Mouse (Mus musculus) hindbrain, postnatal 0 days (tissue): Measurements from ENCODE around the gene Ccdc170. TPM values are rescaled to one million over a fixed set of nuclear protein-coding genes. Genes with fewer than 3 reads are reported as not detected.

Experiments
- ATAC-seq: fragments of 200-750 bp; cut with Nextera tagmentation; 2 replicates; pipeline ENCODE4 v1.8.0; 2017; ENCODE audit warnings: mild to moderate bottlenecking, moderate TSS enrichment, moderate library complexity
- DNase-seq: peaks from one replicate; pipeline ENCODE4 v3.0.0-alpha.2; 2015; ENCODE audit warnings: low spot score
- H3K27ac ChIP-seq: fragments of 300-500 bp; sonication (generic); 2 replicates; pipeline ENCODE4 v1.5.1; 2014; ENCODE audit warnings: mild to moderate bottlenecking
- H3K27me3 ChIP-seq: fragments of 300-500 bp; sonication (generic); 2 replicates; pipeline ENCODE4 v1.6.1; 2014; ENCODE audit warnings: low read length, mixed read lengths; ENCODE audit not compliant: insufficient read depth
- H3K36me3 ChIP-seq: fragments of 300-500 bp; sonication (generic); 2 replicates; pipeline ENCODE4 v1.6.1; 2014; ENCODE audit warnings: low read length, mixed read lengths; ENCODE audit not compliant: insufficient read depth
- H3K4me1 ChIP-seq: fragments of 300-500 bp; sonication (generic); 2 replicates; pipeline ENCODE4 v1.6.1; 2014; ENCODE audit warnings: antibody characterized with exemption, low read length, mixed read lengths; ENCODE audit not compliant: insufficient read depth
- H3K4me2 ChIP-seq: fragments of 300-500 bp; sonication (generic); 2 replicates; pipeline ENCODE4 v1.6.1; 2014; ENCODE audit warnings: low read depth, mild to moderate bottlenecking, low read length, moderate library complexity, mixed read lengths
- H3K4me3 ChIP-seq: fragments of 300-500 bp; sonication (generic); 2 replicates; pipeline ENCODE4 v1.5.1; 2014; ENCODE audit warnings: low read length
- H3K9ac ChIP-seq: fragments of 300-500 bp; sonication (generic); replicated peaks from 2 replicates; pipeline ENCODE4 v1.6.1; 2014; ENCODE audit warnings: mild to moderate bottlenecking, low read length, moderate library complexity, mixed read lengths
- H3K9me3 ChIP-seq: fragments of 300-500 bp; sonication (generic); 2 replicates; pipeline ENCODE4 v1.6.1; 2016; ENCODE audit warnings: low read length, mixed read lengths
- CTCF ChIP-seq: IDR thresholded peaks from 2 replicates; pipeline ENCODE4 v1.5.1; 2016; ENCODE audit warnings: antibody characterized with exemption, control low read depth, low read depth
- WGBS: fragments of 180-500 bp; shearing (Covaris S2); extraction: QIAGEN DNeasy Blood & Tissue Kit; methylation state at CpG from one replicate; pipeline ENCODE4 v1.1.7; 2014; 5-methylcytosine and 5-hydroxymethylcytosine counted together
- polyA plus RNA-seq: library from polyadenylated mRNA; unstranded; fragments of >200 nt; fragmentation: Nextera tagmentation; extraction: Ambion mirVana; gene quantifications from 2 replicates; pipeline ENCODE4 v1.2.1, GENCODE M21; 2015
- total RNA-seq: library from RNA; depleted of rRNA; stranded (reverse); fragments of >200 nt; gene quantifications from 2 replicates; pipeline ENCODE4 v1.2.3, GENCODE M21; 2014

Ccdc170 gene
- total and polyA plus RNA-seq, 2 experiments from 2014 or later = 0.36 to 0.99 TPM

GRCm38 (mm10) chr10:4531933-4532332 lies 49.6 kb downstream of the Ccdc170 start:
- no peaks in the 10 kb centered on the region for H3K27me3 ChIP-seq
- H3K4me3 ChIP-seq = no peak overlapping the region
- no peaks in the 10 kb centered on the region for H3K9me3 ChIP-seq
- no peaks in the 10 kb centered on the region for H3K4me1 ChIP-seq
- H3K27ac ChIP-seq = no peak overlapping the region
- H3K4me2 ChIP-seq = no peak overlapping the region
- WGBS = 71% methylated on average over 6 of the region's 6 CpGs
- ATAC-seq = no peak
- H3K36me3 ChIP-seq = no peaks in the 10 kb centered on the region
- no peak overlapping the region for H3K9ac ChIP-seq
- DNase-seq = no peak
- TF ChIP-seq CTCF = no peak

DNA sequence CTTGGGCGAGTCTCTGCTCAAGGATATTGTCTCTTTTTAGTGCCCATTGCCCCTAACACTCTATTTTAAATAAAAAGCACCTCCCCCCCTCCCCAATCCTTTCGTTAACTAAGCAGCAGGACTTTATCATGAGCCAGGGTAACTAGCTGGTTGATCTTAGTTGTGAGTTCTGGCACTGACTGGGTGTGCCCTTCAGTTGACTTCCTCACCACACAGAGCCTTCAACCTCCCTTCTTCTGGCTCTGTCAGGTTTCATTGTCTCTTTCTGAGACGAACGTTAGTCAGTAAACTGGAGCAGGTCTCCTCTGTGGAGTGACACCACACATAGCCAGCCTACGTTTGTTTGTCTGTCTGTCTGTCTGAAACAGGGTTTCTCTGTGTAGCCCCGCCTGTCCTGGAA lies 50.4 kb downstream of the Ccdc170 start:
- no peak overlapping the region for H3K4me2 ChIP-seq
- no peak for TF ChIP-seq CTCF
- H3K27me3 ChIP-seq = no peaks in the 10 kb centered on the region
- WGBS = 78% methylated on average over 6 of the region's 6 CpGs
- H3K9ac ChIP-seq = no peak overlapping the region
- DNase-seq (no peak), ATAC-seq (no peak)
- no peak overlapping the region for H3K27ac ChIP-seq
- H3K9me3 ChIP-seq = no peaks in the 10 kb centered on the region
- H3K4me3 ChIP-seq = no peak overlapping the region
- no peaks in the 10 kb centered on the region for H3K4me1 ChIP-seq
- H3K36me3 ChIP-seq = no peaks in the 10 kb centered on the region

DNA sequence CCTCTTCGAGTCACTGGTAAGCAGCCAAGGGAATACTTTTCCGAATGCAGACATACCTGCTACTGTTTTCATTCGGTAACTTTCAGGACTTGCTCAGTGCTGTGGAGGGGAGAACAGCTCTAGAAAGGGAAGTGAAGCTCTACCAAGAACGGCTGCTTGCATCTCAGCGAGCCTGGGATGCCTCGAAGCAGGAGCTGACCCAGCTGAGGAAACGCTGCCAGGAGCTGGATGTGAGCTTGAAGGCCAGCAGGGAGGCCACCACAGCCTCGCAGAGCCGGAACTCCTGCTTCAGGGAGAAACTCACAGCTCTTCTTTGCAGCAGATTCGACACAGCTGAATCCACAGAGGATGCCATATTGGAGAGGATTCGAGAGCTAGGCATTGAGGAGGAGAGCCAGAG lies 51.6 kb downstream of the Ccdc170 start:
- DNase-seq (no peak), ATAC-seq (no peak)
- H3K4me3 ChIP-seq = no peak overlapping the region
- 77% methylated on average over 11 of the region's 11 CpGs for WGBS
- H3K9me3 ChIP-seq = no peaks in the 10 kb centered on the region
- no peaks in the 10 kb centered on the region for H3K4me1 ChIP-seq
- H3K27ac ChIP-seq = no peak overlapping the region
- H3K4me2 ChIP-seq = no peak overlapping the region
- H3K27me3 ChIP-seq = no peaks in the 10 kb centered on the region
- no peaks in the 10 kb centered on the region for H3K36me3 ChIP-seq
- TF ChIP-seq CTCF = no peak
- H3K9ac ChIP-seq = no peak overlapping the region

GRCm38 (mm10) chr10:4545550-4545949 lies 63.2 kb downstream of the Ccdc170 start:
- WGBS = 93% methylated on average over 2 of the region's 2 CpGs
- peak; percentile 44 for TF ChIP-seq CTCF
- H3K27ac ChIP-seq = no peak overlapping the region
- DNase-seq = no peak
- no peaks in the 10 kb centered on the region for H3K27me3 ChIP-seq
- no peak overlapping the region for H3K4me2 ChIP-seq
- no peak for ATAC-seq
- no peak overlapping the region for H3K9ac ChIP-seq
- no peak overlapping the region for H3K4me3 ChIP-seq
- H3K4me1 ChIP-seq = no peaks in the 10 kb centered on the region
- no peaks in the 10 kb centered on the region for H3K9me3 ChIP-seq
- no peaks in the 10 kb centered on the region for H3K36me3 ChIP-seq

DNA sequence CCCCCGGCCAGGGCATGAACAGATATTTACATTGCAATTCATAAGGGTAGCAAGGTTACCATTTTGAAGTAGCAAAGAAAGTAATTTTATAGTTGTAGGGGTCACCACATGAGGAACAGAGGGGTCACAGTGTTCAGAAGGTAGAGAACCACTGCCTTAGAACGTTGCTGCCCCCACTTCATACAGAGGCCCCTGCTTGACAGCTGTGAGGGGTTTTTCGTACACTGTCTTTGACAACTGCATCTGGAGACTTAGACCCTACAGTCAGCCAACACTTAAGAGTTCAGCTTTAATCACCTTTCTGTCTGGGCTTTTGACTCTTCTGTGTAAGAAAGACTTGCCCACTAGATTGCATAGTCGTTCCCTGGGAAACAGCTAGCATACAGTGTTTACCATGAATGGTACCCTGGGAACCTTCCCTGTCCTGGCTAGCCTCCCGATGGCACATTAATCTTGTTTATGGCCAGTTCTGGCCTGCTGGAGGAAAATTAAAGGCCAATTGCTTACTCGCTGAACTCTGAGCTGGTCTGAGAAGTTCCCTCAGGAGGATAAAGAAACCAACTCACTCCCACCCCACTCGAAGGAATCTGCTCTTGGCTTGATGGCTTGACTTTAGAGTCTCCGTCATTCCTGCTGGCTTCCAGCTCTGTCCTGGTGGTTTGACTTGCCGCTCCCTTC lies 71.3 kb downstream of the Ccdc170 start:
- no peaks in the 10 kb centered on the region for H3K36me3 ChIP-seq
- no peaks in the 10 kb centered on the region for H3K4me1 ChIP-seq
- no peak for TF ChIP-seq CTCF
- no peak overlapping the region for H3K4me2 ChIP-seq
- H3K27me3 ChIP-seq = no peaks in the 10 kb centered on the region
- H3K4me3 ChIP-seq = no peak overlapping the region
- no peak overlapping the region for H3K27ac ChIP-seq
- no peak overlapping the region for H3K9ac ChIP-seq
- ATAC-seq (no peak; the same call in 1 of the 2 replicates), DNase-seq (peak; percentile 41)
- no peaks in the 10 kb centered on the region for H3K9me3 ChIP-seq
- WGBS = 49% methylated on average over 9 of the region's 9 CpGs

- Histone ChIP-seq H3K4me3 (no peak overlapping the region), H3K4me1 (no peaks in the 10 kb centered on the region), H3K4me2 (no peak overlapping the region), H3K27ac (no peak overlapping the region), H3K36me3 (no peaks in the 10 kb centered on the region), H3K9ac (no peak overlapping the region), H3K9me3 (no peaks in the 10 kb centered on the region), H3K27me3 (no peaks in the 10 kb centered on the region)
- TF ChIP-seq CTCF = no peak
- 90% methylated on average over 3 of the region's 3 CpGs for WGBS
- no peak for DNase-seq
- ATAC-seq = no peak
Measured at GRCm38 (mm10) chr10:4556842-4557377, 74.6 kb downstream of the Ccdc170 start.

DNA sequence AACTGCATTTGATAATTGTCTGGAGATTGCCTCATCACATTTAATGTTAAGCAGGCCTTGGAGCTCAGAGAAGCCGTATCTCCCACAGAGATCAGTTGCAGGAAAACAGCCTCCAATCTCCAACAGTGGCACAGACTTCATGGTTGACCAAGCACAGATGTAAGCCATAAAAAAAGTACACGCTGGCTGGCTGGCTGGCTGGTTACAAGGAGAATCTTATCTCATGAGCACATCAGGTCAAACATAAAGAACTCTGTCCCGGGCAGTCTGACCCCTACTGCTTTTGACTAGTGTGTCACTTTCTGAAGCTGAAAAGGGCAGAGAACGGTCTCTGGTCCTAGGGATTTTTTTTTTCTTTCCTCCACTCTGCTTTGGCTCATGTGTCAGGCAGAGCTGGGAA lies 76.8 kb downstream of the Ccdc170 start:
- Histone ChIP-seq H3K4me2 (no peak overlapping the region), H3K36me3 (no peaks in the 10 kb centered on the region), H3K4me3 (no peak overlapping the region), H3K4me1 (no peaks in the 10 kb centered on the region), H3K27me3 (no peaks in the 10 kb centered on the region), H3K9ac (no peak overlapping the region), H3K9me3 (no peaks in the 10 kb centered on the region), H3K27ac (no peak overlapping the region)
- no peak for DNase-seq
- 35% methylated on average over 4 of the region's 4 CpGs for WGBS
- TF ChIP-seq CTCF = no peak
- ATAC-seq = no peak
